Mouse (Mus musculus) lung, postnatal 36 days (tissue): ENCODE measurements around the gene Unc93a.
A peak's percentile ranks its signal among the peaks of the same experiment; 100 is the strongest.
"Not testable (repeated sequence)": the region's sequence is repeated elsewhere in the genome, so short reads cannot be mapped to it uniquely, and the experiment has no call there.

Source experiments
- DNase-seq: peaks from one replicate; pipeline ENCODE4 v3.0.0; 2022; ENCODE audit warnings: mixed read lengths

Unc93a gene

GRCm38 (mm10) chr17:13131710-13132109 is at the start of gene Unc93a:
Gene Unc93a, minus strand, starts transcription at chr17:13131810.
- not testable (repeated sequence) for DNase-seq

- DNase-seq: not testable (repeated sequence)
These were observed 48.9 kb upstream of the Unc93a start for GRCm38 (mm10) chr17:13180491-13180890.

DNA sequence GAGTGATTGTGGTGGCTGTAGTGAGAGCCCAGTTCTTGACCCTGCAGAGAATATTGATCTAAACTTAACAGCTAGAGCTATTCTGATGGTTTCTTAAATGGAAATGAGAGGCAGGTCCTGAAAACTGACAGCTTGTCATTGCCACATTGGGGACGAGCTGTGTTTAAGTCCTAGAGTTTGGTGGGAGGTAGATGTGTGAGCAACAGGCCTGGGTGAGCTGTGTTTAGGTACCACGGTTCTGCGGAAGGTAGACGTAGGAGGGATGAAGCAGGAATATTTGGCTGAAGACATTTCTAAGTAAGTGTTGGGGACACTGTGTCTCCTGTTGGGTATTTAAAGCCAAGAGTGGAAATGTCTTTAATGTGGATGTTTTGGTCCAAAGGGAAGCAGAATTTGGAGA is 47.4 kb upstream of the Unc93a start:
- not testable (repeated sequence) for DNase-seq

- not testable (repeated sequence) for DNase-seq
These were observed 46.2 kb upstream of the Unc93a start for GRCm38 (mm10) chr17:13177796-13178195.

GRCm38 (mm10) chr17:13175609-13176008 is 44.0 kb upstream of the Unc93a start:
- DNase-seq: not testable (repeated sequence)

DNA sequence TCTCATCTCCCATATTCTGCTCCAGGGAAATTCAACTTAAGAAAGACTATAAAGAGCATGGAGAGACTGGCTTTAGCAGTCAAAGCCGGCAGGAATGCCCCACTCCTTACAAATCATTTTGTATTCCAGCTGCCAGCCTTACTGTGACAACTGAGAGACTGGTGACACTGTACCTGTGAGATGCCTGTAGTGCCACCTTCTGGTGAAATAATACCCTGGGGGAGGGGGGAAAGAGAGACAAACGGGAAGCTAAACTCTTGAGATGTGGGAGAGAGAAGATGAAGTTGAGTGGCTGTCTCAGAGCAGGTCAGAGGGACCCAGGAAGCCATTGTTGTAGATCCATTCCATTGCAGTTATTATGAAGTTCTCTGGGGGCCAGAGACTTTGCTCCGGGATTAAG is 42.4 kb upstream of the Unc93a start:
- DNase-seq: peak; percentile 12

GRCm38 (mm10) chr17:13173578-13173977 is 42.0 kb upstream of the Unc93a start:
- DNase-seq: not testable (repeated sequence)

DNA sequence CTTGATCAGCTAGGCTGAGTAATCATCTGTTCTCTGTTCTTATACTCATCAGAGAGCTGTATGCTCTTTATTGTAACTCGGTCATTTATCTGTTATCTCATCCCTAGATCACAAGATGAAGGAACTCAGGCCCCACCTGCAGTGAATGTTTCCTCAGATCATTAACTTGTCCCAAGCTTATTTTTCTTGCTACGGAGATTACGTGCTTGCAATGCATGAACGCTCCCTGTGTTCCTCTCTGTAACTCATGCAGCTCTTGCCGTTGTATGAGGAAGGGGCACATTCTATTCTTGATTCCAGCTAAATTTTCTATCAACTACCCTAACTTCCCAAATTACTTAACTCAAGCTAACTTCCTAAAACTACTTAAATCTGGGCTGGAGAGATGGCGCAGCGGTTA is 14.5 kb upstream of the Unc93a start:
- not testable (repeated sequence) for DNase-seq

DNA sequence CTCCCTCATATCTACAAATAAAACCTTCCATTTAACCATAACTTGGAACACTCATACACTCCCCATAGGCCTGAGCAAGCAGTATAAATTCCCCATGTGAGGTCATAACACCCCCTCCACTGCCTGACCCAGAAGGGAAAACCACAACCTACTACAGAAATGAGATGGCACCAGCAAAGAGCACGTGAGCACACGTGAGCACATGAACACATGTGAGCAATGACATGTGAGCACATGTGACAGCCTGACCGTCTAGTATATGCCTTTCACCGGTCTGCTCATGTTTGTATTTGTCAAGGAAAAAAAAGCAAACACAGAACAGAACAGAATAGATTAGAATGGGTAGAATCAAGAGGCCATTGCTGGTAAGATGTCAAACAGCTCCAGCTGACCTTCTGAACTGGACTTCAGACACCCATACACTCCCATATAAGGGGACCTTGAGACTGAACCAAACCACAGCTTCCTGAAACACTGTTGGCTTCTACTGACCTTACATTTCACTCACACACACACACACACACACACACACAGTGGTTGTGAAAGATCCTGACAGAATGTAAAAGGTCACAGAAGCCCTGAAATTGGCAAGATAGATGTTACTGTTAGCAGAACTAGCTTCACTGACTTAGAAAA is 13.1 kb upstream of the Unc93a start:
- peak; percentile 49 for DNase-seq

- not testable (repeated sequence) for DNase-seq
These were observed 11.1 kb upstream of the Unc93a start for GRCm38 (mm10) chr17:13142665-13143064.

DNA sequence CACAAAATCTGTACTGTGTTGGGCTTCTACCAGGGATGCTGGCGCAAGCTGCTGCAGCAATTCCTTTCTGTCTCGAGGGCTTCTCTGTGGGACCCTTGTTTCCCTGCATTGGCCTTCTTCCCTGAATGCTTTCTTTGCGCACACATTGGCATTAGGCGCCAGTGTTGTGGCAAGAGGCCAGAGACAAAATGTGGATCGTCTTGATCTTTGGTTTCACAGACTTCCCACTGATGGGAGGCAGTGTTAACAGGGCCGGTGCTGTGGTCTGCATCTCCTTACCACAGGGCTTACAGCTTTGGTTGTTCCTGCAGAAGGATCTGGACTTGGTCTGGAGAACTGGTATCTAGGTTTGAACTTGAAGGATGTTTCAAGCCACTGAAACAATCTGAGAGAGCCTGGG is 3.7 kb upstream of the Unc93a start:
- not testable (repeated sequence) for DNase-seq

- not testable (repeated sequence) for DNase-seq
These were observed 742 bp upstream of the Unc93a start for GRCm38 (mm10) chr17:13132352-13132751.

DNA sequence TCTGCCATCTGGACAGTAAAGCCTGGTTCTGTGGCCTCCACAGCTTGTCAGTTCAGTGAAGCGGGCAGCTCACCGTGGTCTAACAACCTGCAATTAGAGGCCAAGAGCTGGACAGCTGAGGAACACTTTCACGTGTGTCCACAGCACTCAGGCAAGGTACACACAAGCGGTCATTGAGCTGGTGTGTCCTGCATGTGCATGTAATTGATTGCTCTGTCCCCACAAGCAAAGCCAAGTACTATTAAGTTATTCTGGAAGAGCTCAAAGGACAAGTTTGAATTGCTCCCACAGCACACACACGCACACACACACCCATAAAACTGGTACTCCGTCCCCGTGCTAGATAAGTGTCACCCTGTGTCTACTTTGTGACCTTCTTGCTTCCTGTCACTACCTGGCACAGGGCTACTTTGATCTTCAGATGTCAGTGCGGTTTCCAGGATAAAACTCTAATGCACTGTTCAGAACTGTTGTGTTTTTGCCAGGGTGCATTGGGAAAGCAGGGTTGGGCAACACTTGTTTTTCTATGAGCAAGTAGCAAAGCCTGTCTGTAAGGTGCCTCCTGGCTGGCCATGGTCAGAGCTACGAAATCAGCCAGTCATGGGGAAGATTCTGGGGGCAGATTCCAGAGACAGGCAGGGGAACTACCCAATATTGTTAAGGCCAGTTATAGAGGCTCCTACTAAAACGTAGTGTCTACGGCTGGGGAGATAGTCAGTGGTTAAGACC is 1.7 kb downstream of the Unc93a start:
- DNase-seq: not testable (repeated sequence)

- DNase-seq: not testable (repeated sequence)
These were observed 2.3 kb downstream of the Unc93a start for GRCm38 (mm10) chr17:13129324-13129723.

DNA sequence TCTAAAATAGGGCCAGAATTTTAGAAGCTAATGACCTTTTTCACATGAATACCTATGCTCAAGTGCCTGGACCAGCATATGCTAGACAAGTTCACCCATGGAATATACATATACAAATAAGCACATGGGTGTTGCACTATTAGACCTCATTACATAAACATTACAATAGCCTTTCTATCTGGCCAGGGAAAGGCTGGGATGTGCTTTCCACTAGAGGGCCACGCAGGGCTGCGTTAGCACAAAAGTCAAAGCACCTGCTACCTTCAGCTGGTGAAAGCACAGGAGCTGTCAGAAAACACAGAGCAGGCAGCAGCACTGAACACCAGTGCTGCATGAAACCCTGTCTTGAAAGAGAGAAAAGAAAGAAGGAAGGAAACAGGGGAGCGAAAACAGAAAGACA is 7.4 kb downstream of the Unc93a start:
- DNase-seq: not testable (repeated sequence)

- DNase-seq: not testable (repeated sequence)
These were observed 8.1 kb downstream of the Unc93a start for GRCm38 (mm10) chr17:13123308-13124038.

DNA sequence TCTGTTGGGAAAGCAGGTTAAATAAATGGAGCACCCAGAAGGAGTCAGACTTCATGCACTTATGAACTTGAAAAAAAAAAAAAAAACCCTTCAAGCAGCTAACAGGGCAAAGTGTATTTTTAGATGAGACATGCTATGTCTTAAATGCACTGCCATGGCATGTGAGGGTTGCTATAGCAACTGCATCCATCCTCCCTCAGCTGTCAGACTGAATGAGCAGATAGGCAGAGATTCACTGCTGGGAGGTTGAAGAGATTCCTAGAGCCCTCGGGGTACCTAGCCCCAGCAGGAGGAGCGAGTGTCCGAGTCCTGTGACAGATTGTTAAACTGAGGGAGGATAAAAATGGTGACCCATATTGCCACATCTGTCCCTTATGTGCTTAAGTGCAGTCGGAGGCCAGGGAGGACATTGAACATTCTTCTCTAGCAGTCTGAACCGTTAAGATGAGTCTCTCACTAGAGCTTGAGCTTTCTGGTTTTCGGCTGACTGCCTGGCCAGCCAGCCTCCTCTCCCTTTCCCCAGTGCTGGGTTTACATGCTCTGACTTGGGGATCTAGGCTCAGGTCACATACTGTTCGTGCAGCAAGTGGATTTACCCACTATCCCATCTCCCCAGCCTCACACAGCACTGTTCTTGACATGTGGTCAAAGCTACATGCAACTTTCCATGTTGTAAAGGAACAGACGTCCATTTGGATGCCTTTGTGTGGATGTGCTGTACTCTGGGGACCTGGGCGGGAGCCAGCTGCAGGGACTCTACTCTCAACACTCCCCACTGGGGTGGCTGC is 18.9 kb downstream of the Unc93a start:
- not testable (repeated sequence) for DNase-seq

- not testable (repeated sequence) for DNase-seq
These were observed 25.0 kb downstream of the Unc93a start for GRCm38 (mm10) chr17:13106563-13106962.

DNA sequence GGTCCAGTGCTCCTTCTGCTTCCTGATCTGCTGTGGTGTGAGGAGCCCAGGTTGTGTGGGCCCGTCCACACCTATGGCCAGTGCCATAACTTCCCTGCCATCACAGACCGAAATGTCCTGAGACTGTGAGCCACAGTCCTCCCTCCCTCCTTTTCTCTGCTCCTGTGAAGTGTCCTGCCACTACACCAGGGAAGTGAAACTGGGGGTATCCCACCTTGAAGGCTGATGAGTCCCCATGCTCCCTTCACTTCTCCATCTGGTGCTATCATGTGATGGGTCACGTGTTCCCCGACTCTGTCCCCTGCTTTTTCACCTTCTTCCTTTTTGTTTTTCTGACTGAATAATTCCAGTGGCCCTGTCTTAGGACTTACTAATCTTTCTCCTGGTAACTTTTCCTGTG is 38.6 kb downstream of the Unc93a start:
- DNase-seq: not testable (repeated sequence)

DNA sequence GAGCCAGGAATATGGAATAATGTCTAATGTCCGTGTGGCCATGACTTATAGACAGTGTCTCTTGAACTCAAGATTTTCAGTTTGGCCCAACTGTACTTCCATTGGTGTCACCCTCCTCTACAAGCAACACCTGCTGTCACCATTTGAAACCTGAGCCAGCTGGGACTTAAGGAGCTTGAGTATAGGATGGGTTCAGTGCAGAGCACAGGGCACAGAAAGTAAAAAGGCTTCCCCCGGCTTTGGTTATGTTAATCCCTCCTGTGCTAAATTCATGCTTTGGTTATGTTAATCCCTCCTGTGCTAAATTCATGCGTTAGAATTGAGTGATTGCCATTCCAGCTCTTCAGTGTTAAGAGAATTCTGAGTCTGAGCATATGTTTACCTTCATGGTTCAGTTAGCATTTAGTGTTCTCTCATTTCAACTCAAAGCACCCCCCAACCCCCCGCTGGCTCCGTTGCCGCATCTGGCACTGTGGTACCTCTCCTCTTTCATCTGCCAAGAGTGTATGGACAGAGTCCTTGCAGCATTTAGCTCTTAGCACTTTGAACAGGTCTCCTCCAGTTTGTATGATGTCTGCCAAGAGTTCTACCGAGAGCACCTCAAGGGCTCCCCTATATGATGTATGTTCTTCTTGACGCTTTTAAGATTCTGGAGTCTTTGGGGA is 39.4 kb downstream of the Unc93a start:
- DNase-seq: not testable (repeated sequence)

- not testable (repeated sequence) for DNase-seq
These were observed 40.1 kb downstream of the Unc93a start for GRCm38 (mm10) chr17:13091510-13091909.

GRCm38 (mm10) chr17:13069227-13069626 is 62.4 kb downstream of the Unc93a start:
- DNase-seq: not testable (repeated sequence)
